Mouse (Mus musculus): Measurements from ENCODE around the gene Wnk2. TPM values are rescaled to one million over a fixed set of nuclear protein-coding genes. Genes with fewer than 3 reads are reported as not detected.
A peak's percentile ranks its signal among the peaks of the same experiment; 100 is the strongest.

Gene Wnk2
- polyA plus RNA-seq, 1 experiment from 2014 or later, result 0.36 TPM

GRCm38 (mm10) chr13:48996731-48997130, 151.1 kb downstream of the Wnk2 start:
- H3K4me3 ChIP-seq (ENCODE audit: low read depth, low read length), result no peak overlapping the region
- H3K9ac ChIP-seq (replicated peaks; ENCODE audit: low read depth), result no peak overlapping the region
- no peaks in the 10 kb centered on the region for H3K9me3 ChIP-seq (ENCODE audit: low read length)
- no peak overlapping the region for H3K4me2 ChIP-seq (replicated peaks; ENCODE audit: low read depth, low read length)
- H3K27ac ChIP-seq (ENCODE audit: low read length), result no peak overlapping the region
- DNase-seq (ENCODE audit: low spot score), result no peak
- WGBS, result 79% methylated on average over 4 of the region's 4 CpGs
- H3K27me3 ChIP-seq (replicated peaks; ENCODE audit: insufficient read depth, low read length), result no peaks in the 10 kb centered on the region
- no peaks in the 10 kb centered on the region for H3K36me3 ChIP-seq (ENCODE audit: insufficient read depth, low read length)
- ATAC-seq, result no peak
- TF ChIP-seq CTCF (IDR thresholded peaks at IDR 0.05), result no peak
- no peaks in the 10 kb centered on the region for H3K4me1 ChIP-seq (ENCODE audit: insufficient read depth, low read depth, low read length)

GRCm38 (mm10) chr13:48994903-48995302, 152.9 kb downstream of the Wnk2 start:
- Histone ChIP-seq H3K27ac (ENCODE audit: low read length) (no peak overlapping the region), H3K27me3 (replicated peaks; ENCODE audit: insufficient read depth, low read length) (no peaks in the 10 kb centered on the region), H3K36me3 (ENCODE audit: insufficient read depth, low read length) (no peaks in the 10 kb centered on the region), H3K9ac (replicated peaks; ENCODE audit: low read depth) (no peak overlapping the region), H3K4me1 (ENCODE audit: insufficient read depth, low read depth, low read length) (no peaks in the 10 kb centered on the region), H3K4me2 (replicated peaks; ENCODE audit: low read depth, low read length) (no peak overlapping the region), H3K4me3 (ENCODE audit: low read depth, low read length) (no peak overlapping the region), H3K9me3 (ENCODE audit: low read length) (no peaks in the 10 kb centered on the region)
- TF ChIP-seq EP300 (IDR thresholded peaks at IDR 0.05) (no peak), CTCF (IDR thresholded peaks at IDR 0.05) (no peak)
- DNase-seq (ENCODE audit: low spot score), result peak; percentile 49
- 22% methylated on average over 3 of the region's 3 CpGs for WGBS
- ATAC-seq, result peak; percentile 43; the same call in 1 of the 2 replicates

- H3K4me3 ChIP-seq (ENCODE audit: low read depth, low read length), result no peak overlapping the region
- H3K36me3 ChIP-seq (ENCODE audit: insufficient read depth, low read length), result no peaks in the 10 kb centered on the region
- no peak overlapping the region for H3K9ac ChIP-seq (replicated peaks; ENCODE audit: low read depth)
- no peaks in the 10 kb centered on the region for H3K27me3 ChIP-seq (replicated peaks; ENCODE audit: insufficient read depth, low read length)
- no peaks in the 10 kb centered on the region for H3K4me1 ChIP-seq (ENCODE audit: insufficient read depth, low read depth, low read length)
- no peak overlapping the region for H3K27ac ChIP-seq (ENCODE audit: low read length)
- no peaks in the 10 kb centered on the region for H3K9me3 ChIP-seq (ENCODE audit: low read length)
- TF ChIP-seq CTCF (IDR thresholded peaks at IDR 0.05), result no peak
- no peak overlapping the region for H3K4me2 ChIP-seq (replicated peaks; ENCODE audit: low read depth, low read length)
- DNase-seq (ENCODE audit: low spot score) (no peak), ATAC-seq (no peak)
Observed at GRCm38 (mm10) chr13:48992914-48993313, 154.9 kb downstream of the Wnk2 start.

- Histone ChIP-seq H3K4me1 (ENCODE audit: insufficient read depth, low read depth, low read length) (no peaks in the 10 kb centered on the region), H3K27me3 (replicated peaks; ENCODE audit: insufficient read depth, low read length) (no peaks in the 10 kb centered on the region), H3K9me3 (ENCODE audit: low read length) (no peaks in the 10 kb centered on the region), H3K27ac (ENCODE audit: low read length) (no peak overlapping the region), H3K4me3 (ENCODE audit: low read depth, low read length) (no peak overlapping the region), H3K4me2 (replicated peaks; ENCODE audit: low read depth, low read length) (no peak overlapping the region), H3K36me3 (ENCODE audit: insufficient read depth, low read length) (no peaks in the 10 kb centered on the region), H3K9ac (replicated peaks; ENCODE audit: low read depth) (no peak overlapping the region)
- ATAC-seq (no peak), DNase-seq (ENCODE audit: low spot score) (no peak)
- 70% methylated on average over 2 of the region's 2 CpGs for WGBS
- TF ChIP-seq CTCF (IDR thresholded peaks at IDR 0.05), result no peak
- no peak for TF ChIP-seq EP300 (IDR thresholded peaks at IDR 0.05)
Observed at GRCm38 (mm10) chr13:48990138-48990537, 157.7 kb downstream of the Wnk2 start.

Other genes with a start within 250 kb of the Wnk2 start
- gene Fam120a, start 180.0 kb downstream of the Wnk2 start, polyA plus RNA-seq (2015; fragmentation: Nextera tagmentation; extraction: Ambion mirVana), result 19.4 and 19.5 TPM in 2 replicates
- 66.3 and 72.0 TPM in 2 replicates for gene Ninj1, start 39.5 kb upstream of the Wnk2 start, polyA plus RNA-seq (2015; fragmentation: Nextera tagmentation; extraction: Ambion mirVana)
- gene Card19, start 68.0 kb upstream of the Wnk2 start, polyA plus RNA-seq (2015; fragmentation: Nextera tagmentation; extraction: Ambion mirVana), result 90.4 and 112 TPM in 2 replicates
- gene Susd3, start 100.7 kb upstream of the Wnk2 start, polyA plus RNA-seq (2015; fragmentation: Nextera tagmentation; extraction: Ambion mirVana), result 2.5 TPM in 2 replicates
- 0.37 and 0.56 TPM in 2 replicates for gene Fgd3, start 172.3 kb upstream of the Wnk2 start, polyA plus RNA-seq (2015; fragmentation: Nextera tagmentation; extraction: Ambion mirVana)
- 32.5 and 40.2 TPM in 2 replicates for gene Bicd2, start 193.6 kb upstream of the Wnk2 start, polyA plus RNA-seq (2015; fragmentation: Nextera tagmentation; extraction: Ambion mirVana)

All from lung, postnatal 0 days (tissue).